Mouse (Mus musculus): ENCODE results near the gene Stard13. TPM values are rescaled to one million over a fixed set of nuclear protein-coding genes. Genes with fewer than 3 reads are reported as not detected.

Stard13 gene
- polyA plus RNA-seq, 1 experiment from 2014 or later, result 3.3 TPM

- 59% methylated on average over 6 of the region's 6 CpGs for WGBS
- DNase-seq (ENCODE audit: low spot score), result no peak
Observed at GRCm38 (mm10) chr5:151218689-151219115, 14.9 kb downstream of the Stard13 start.

GRCm38 (mm10) chr5:151213097-151213496 lies 20.5 kb downstream of the Stard13 start:
- 84% methylated on average over 3 of the region's 3 CpGs for WGBS
- H3K4me1 ChIP-seq, result no peaks in the 10 kb centered on the region
- H3K4me3 ChIP-seq, result no peak overlapping the region
- no peak for DNase-seq (ENCODE audit: low spot score)
- no peaks in the 10 kb centered on the region for H3K9me3 ChIP-seq
- H3K27ac ChIP-seq, result no peak overlapping the region
- H3K27me3 ChIP-seq (ENCODE audit: insufficient read depth, poor library complexity, severe bottlenecking), result no peaks in the 10 kb centered on the region
- no peaks in the 10 kb centered on the region for H3K36me3 ChIP-seq

More at GRCm38 (mm10) chr5:151218689-151219115, 14.9 kb downstream of the Stard13 start:
- Histone ChIP-seq H3K27me3 (ENCODE audit: insufficient read depth, poor library complexity, severe bottlenecking) (no peaks in the 10 kb centered on the region), H3K4me1 (0 out of 2 replicates have a peak, but pooled peaks cover 3% of the 10 kb centered on the region), H3K9me3 (no peaks in the 10 kb centered on the region), H3K27ac (no peak overlapping the region), H3K4me3 (no peak overlapping the region), H3K36me3 (no peaks in the 10 kb centered on the region)

- Histone ChIP-seq H3K27ac (no peak overlapping the region), H3K36me3 (no peaks in the 10 kb centered on the region), H3K9me3 (no peaks in the 10 kb centered on the region), H3K27me3 (ENCODE audit: insufficient read depth, poor library complexity, severe bottlenecking) (no peaks in the 10 kb centered on the region), H3K4me3 (no peak overlapping the region), H3K4me1 (no peaks in the 10 kb centered on the region)
- WGBS, result 89% methylated on average over 1 of the region's 1 CpGs
- DNase-seq (ENCODE audit: low spot score), result no peak
Observed at GRCm38 (mm10) chr5:151210869-151211268, 22.8 kb downstream of the Stard13 start.

- DNase-seq (ENCODE audit: low spot score), result no peak
- H3K4me1 ChIP-seq, result no peaks in the 10 kb centered on the region
- H3K9me3 ChIP-seq, result no peaks in the 10 kb centered on the region
- H3K36me3 ChIP-seq, result no peaks in the 10 kb centered on the region
- WGBS, result 72% methylated on average over 2 of the region's 2 CpGs
- H3K27me3 ChIP-seq (ENCODE audit: insufficient read depth, poor library complexity, severe bottlenecking), result no peaks in the 10 kb centered on the region
- no peak overlapping the region for H3K4me3 ChIP-seq
- H3K27ac ChIP-seq, result no peak overlapping the region
Observed at GRCm38 (mm10) chr5:151210060-151210459, 23.6 kb downstream of the Stard13 start.

GRCm38 (mm10) chr5:151205017-151205416 lies 28.6 kb downstream of the Stard13 start:
- WGBS, result 89% methylated on average over 4 of the region's 4 CpGs
- no peaks in the 10 kb centered on the region for H3K4me1 ChIP-seq
- no peak for DNase-seq (ENCODE audit: low spot score)
- H3K9me3 ChIP-seq, result no peaks in the 10 kb centered on the region
- no peak overlapping the region for H3K4me3 ChIP-seq
- no peak overlapping the region for H3K27ac ChIP-seq
- H3K36me3 ChIP-seq, result no peaks in the 10 kb centered on the region
- no peaks in the 10 kb centered on the region for H3K27me3 ChIP-seq (ENCODE audit: insufficient read depth, poor library complexity, severe bottlenecking)

- H3K36me3 ChIP-seq, result no peaks in the 10 kb centered on the region
- H3K27me3 ChIP-seq (ENCODE audit: insufficient read depth, poor library complexity, severe bottlenecking), result no peaks in the 10 kb centered on the region
- 43% methylated on average over 5 of the region's 5 CpGs for WGBS
- no peak for DNase-seq (ENCODE audit: low spot score)
- no peaks in the 10 kb centered on the region for H3K4me1 ChIP-seq
- H3K4me3 ChIP-seq, result no peak overlapping the region
- no peak overlapping the region for H3K27ac ChIP-seq
- H3K9me3 ChIP-seq, result no peaks in the 10 kb centered on the region
Observed at GRCm38 (mm10) chr5:151202925-151203324, 30.7 kb downstream of the Stard13 start.

- H3K27me3 ChIP-seq (ENCODE audit: insufficient read depth, poor library complexity, severe bottlenecking), result no peaks in the 10 kb centered on the region
- H3K27ac ChIP-seq, result no peak overlapping the region
- no peak for DNase-seq (ENCODE audit: low spot score)
- no peaks in the 10 kb centered on the region for H3K9me3 ChIP-seq
- WGBS, result 81% methylated on average over 3 of the region's 3 CpGs
- H3K4me1 ChIP-seq, result no peaks in the 10 kb centered on the region; the same call in 1 of the 2 replicates
- H3K36me3 ChIP-seq, result no peaks in the 10 kb centered on the region
- no peak overlapping the region for H3K4me3 ChIP-seq
Observed at GRCm38 (mm10) chr5:151201220-151201619, 32.4 kb downstream of the Stard13 start.

- 71% methylated on average over 3 of the region's 3 CpGs for WGBS
- DNase-seq (ENCODE audit: low spot score), result no peak
- H3K4me1 ChIP-seq, result no peaks in the 10 kb centered on the region; the same call in 1 of the 2 replicates
- no peaks in the 10 kb centered on the region for H3K36me3 ChIP-seq
- H3K27me3 ChIP-seq (ENCODE audit: insufficient read depth, poor library complexity, severe bottlenecking), result no peaks in the 10 kb centered on the region
- H3K4me3 ChIP-seq, result no peak overlapping the region
- H3K27ac ChIP-seq, result no peak overlapping the region
- H3K9me3 ChIP-seq, result no peaks in the 10 kb centered on the region
Observed at GRCm38 (mm10) chr5:151199235-151199634, 34.4 kb downstream of the Stard13 start.

- H3K9me3 ChIP-seq, result no peaks in the 10 kb centered on the region
- H3K4me1 ChIP-seq, result no peaks in the 10 kb centered on the region; the same call in 1 of the 2 replicates
- no peaks in the 10 kb centered on the region for H3K36me3 ChIP-seq
- no peaks in the 10 kb centered on the region for H3K27me3 ChIP-seq (ENCODE audit: insufficient read depth, poor library complexity, severe bottlenecking)
- H3K4me3 ChIP-seq, result no peak overlapping the region
- H3K27ac ChIP-seq, result no peak overlapping the region
- no peak for DNase-seq (ENCODE audit: low spot score)
- WGBS, result 74% methylated on average over 13 of the region's 13 CpGs
Observed at GRCm38 (mm10) chr5:151196603-151197272, 36.9 kb downstream of the Stard13 start.

GRCm38 (mm10) chr5:151193885-151194520 lies 39.6 kb downstream of the Stard13 start:
- Histone ChIP-seq H3K4me3 (no peak overlapping the region), H3K27me3 (ENCODE audit: insufficient read depth, poor library complexity, severe bottlenecking) (no peaks in the 10 kb centered on the region), H3K36me3 (no peaks in the 10 kb centered on the region), H3K4me1 (no peaks in the 10 kb centered on the region; the same call in 1 of the 2 replicates), H3K9me3 (no peaks in the 10 kb centered on the region), H3K27ac (no peak overlapping the region)
- 68% methylated on average over 3 of the region's 3 CpGs for WGBS
- DNase-seq (ENCODE audit: low spot score), result no peak

GRCm38 (mm10) chr5:151192266-151192665 lies 41.4 kb downstream of the Stard13 start:
- DNase-seq (ENCODE audit: low spot score), result no peak
- Histone ChIP-seq H3K27me3 (ENCODE audit: insufficient read depth, poor library complexity, severe bottlenecking) (no peaks in the 10 kb centered on the region), H3K4me1 (no peaks in the 10 kb centered on the region), H3K36me3 (no peaks in the 10 kb centered on the region), H3K9me3 (no peaks in the 10 kb centered on the region), H3K4me3 (no peak overlapping the region), H3K27ac (no peak overlapping the region)
- WGBS, result 68% methylated on average over 2 of the region's 2 CpGs

- WGBS, result 87% methylated on average over 5 of the region's 5 CpGs
- Histone ChIP-seq H3K27me3 (ENCODE audit: insufficient read depth, poor library complexity, severe bottlenecking) (no peaks in the 10 kb centered on the region), H3K4me1 (no peaks in the 10 kb centered on the region), H3K36me3 (no peaks in the 10 kb centered on the region), H3K9me3 (no peaks in the 10 kb centered on the region), H3K27ac (no peak overlapping the region), H3K4me3 (no peak overlapping the region)
- DNase-seq (ENCODE audit: low spot score), result no peak
Observed at GRCm38 (mm10) chr5:151190764-151191163, 42.9 kb downstream of the Stard13 start.

- 3% methylated on average over 27 of the region's 27 CpGs for WGBS
- Histone ChIP-seq H3K27me3 (ENCODE audit: insufficient read depth, poor library complexity, severe bottlenecking) (no peaks in the 10 kb centered on the region), H3K27ac (peak overlapping the region; percentile 47), H3K36me3 (no peaks in the 10 kb centered on the region), H3K4me1 (peaks cover 6% of the 10 kb centered on the region; the same call in 1 of the 2 replicates), H3K9me3 (no peaks in the 10 kb centered on the region), H3K4me3 (peak overlapping the region; percentile 68)
- peak; percentile 94 for DNase-seq (ENCODE audit: low spot score)
Observed at GRCm38 (mm10) chr5:151189789-151190378, 43.8 kb downstream of the Stard13 start.
